Mouse (Mus musculus) adipocyte (in vitro differentiated cells): Measurements from ENCODE around the gene Chst11.

Experiments
- DNase-seq: peaks from one replicate; pipeline ENCODE4 v3.0.0-alpha.2; 2016; ENCODE audit warnings: low spot score

The Chst11 gene

GRCm38 (mm10) chr10:83215559-83215958, 230.3 kb downstream of the Chst11 start:
- DNase-seq, result no peak

GRCm38 (mm10) chr10:83217256-83217655, 232.0 kb downstream of the Chst11 start:
- DNase-seq, result peak; percentile 37

- no peak for DNase-seq
Measured at GRCm38 (mm10) chr10:83218778-83219177, 233.5 kb downstream of the Chst11 start.

GRCm38 (mm10) chr10:83219729-83220128, 234.4 kb downstream of the Chst11 start:
- peak; percentile 37 for DNase-seq

GRCm38 (mm10) chr10:83220217-83220616, 234.9 kb downstream of the Chst11 start:
- DNase-seq, result no peak

DNA sequence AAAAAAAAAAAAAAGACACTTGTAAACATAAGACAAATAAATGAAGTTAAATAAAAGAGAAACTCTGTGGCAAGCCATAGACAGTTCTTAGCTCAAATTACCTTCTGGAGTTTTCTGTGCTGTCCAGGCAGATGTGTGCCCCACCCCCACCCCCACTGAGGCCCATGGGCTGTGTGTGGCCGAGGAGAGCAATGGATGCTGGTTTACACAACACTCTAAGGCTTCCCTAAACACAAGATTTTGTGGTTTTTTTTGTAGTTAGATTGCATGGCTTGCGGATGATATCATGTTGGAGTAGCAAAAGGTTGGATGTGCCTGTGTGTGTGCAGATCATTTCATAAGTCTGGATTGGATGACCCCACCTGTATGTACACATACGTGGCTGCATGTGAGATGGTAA, 235.5 kb downstream of the Chst11 start:
- DNase-seq, result no peak

DNA sequence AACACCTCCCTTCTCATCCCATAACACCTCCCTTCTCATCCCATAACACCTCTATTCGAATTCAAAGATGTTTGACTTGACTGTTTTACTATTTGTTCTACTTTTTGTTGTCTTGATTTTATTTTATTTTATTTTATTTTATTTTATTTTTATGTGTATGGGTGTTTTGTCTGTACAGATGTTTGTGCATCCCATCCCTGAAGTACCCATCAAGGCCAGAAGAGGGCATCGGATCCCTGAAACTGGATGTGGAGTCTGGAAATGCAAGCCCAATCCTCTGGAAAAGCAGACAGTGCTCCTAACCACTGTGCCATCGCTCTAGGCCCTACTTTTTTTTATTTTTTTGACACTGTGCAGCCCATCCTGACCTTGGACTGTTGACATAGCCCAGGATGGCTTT, 239.7 kb downstream of the Chst11 start:
- no peak for DNase-seq

DNA sequence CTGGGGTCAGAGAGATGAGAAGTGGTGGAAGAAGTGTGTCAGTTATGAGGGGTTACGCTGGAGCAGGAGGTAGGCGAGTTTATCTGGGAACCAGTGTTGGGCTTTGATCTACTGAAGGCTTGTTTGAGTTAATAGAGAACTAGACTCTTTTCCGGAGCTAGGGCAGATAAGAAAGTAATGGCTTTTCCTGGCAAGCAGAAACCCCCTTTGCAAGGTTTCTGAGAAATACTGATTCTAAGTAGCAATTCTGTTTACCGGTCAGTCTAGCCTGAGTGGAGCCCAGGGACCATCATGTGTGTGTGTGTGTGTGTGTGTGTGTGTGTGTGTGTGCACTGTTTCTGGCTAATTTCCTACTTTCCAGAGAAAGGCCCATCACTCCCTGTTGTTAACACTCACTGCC, 243.3 kb downstream of the Chst11 start:
- no peak for DNase-seq

DNA sequence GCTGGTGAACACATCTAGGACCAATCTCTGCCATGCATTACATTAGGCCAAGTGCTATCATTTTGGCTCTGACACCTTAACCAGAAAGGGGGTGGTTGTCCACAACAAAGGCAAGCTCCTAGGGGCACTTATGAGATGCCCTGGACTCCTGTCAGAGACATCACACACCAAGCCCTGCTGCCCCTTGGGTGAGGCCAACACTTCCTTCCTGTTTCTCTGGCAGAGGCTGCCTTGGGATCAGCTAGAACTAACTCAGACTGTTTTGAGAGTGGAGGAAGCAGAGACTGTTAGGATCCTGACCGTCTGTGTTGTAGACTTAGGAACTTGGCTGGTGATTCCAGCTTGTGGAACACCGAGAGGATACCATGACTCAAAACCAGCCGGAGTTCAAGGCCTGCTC, 248.7 kb downstream of the Chst11 start:
- DNase-seq, result no peak

DNA sequence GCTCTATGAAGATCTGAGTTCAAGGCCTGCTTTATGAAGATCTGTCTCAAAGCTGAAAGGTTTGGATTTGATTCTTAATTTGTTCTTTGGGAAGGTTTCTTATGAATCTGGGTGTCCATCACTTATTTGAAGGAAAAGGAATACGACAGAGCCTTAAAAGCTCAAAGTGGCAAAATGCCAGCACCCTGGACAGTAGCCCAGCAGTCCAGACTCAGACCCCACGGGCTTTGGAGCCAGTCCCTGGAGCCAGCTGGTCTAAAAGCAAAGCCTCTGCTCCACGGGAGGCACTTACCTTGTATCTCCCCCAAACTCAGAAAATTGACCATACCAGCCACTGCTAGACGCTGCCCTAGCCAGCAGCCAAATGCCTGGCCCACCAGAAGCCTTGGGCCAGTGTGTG, 249.1 kb downstream of the Chst11 start:
- DNase-seq, result no peak

- peak; percentile 15 for DNase-seq
Measured at GRCm38 (mm10) chr10:83242106-83242686, 256.9 kb downstream of the Chst11 start.

GRCm38 (mm10) chr10:83244131-83244530, 258.8 kb downstream of the Chst11 start:
- no peak for DNase-seq
